Mouse (Mus musculus) adrenal gland, postnatal 36 days (tissue): ENCODE data around the gene Rpp25l. TPM values are rescaled to one million over a fixed set of nuclear protein-coding genes. Genes with fewer than 3 reads are reported as not detected.

Source experiments
- DNase-seq, 2 experiments: peaks; one replicate each; pipeline ENCODE4 v3.0.0; 2021; ENCODE audit warnings: mixed read lengths in 1 of 2
- long read RNA-seq, 2 experiments: library from polyadenylated mRNA; stranded (forward); transcript quantifications; one replicate each; pipeline ENCODE4 v2.0.0; 2021; ENCODE audit warnings: borderline sequencing depth in 2 of 2
- total RNA-seq, 2 experiments: library from RNA; stranded (reverse); gene quantifications; 2 replicates each; pipeline ENCODE4 v1.2.3; 2021

The Rpp25l gene
- 10 to 100 TPM; 39.2 to 42.6 TPM for total RNA-seq
- long read RNA-seq, experiment 1, transcript Rpp25l-201 (2 exons, 856 nt): major isoform, 32 of 36 reads
- long read RNA-seq, experiment 1, partial matches to known transcripts: 0 of 36 reads
- long read RNA-seq, experiment 1, other reads (novel, unspliced or antisense): 4 of 36 reads
- long read RNA-seq, experiment 2, transcript Rpp25l-201 (2 exons, 856 nt): major isoform, 16 of 19 reads
- long read RNA-seq, experiment 2, partial matches to known transcripts: 2 of 19 reads
- long read RNA-seq, experiment 2, other reads (novel, unspliced or antisense): 1 of 19 reads

GRCm38 (mm10) chr4:41713197-41714067 lies at the start of gene Rpp25l:
TSS of gene Rpp25l (minus strand) at chr4:41713534.
- peak; percentile 86 to 93 for DNase-seq

DNA sequence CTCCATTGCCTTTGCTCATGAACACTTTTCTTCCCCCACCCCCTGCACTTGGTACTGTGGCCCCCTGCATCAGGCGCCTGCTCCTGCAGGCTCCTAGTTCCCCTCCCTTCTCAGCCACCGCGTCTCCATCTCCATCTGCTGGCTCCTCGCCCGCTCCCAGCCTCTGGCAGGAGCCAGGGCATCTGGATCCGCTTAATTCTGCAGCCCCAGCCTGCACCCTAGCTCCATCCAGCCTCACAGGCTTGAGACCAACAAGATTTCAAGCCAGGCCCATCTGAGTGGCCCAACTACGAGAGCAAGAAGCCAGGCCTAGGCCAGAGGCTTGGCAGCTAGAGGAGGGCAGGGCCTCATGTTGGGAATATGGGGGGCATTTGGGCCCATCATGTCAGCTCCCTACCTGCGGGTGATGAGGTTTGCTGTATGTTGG lies 49.4 kb upstream of the Rpp25l start:
- peak in 1 of 2 experiments; percentile 62 for DNase-seq

- DNase-seq: no peak
Observed at GRCm38 (mm10) chr4:41762099-41762687, 48.9 kb upstream of the Rpp25l start.

DNA sequence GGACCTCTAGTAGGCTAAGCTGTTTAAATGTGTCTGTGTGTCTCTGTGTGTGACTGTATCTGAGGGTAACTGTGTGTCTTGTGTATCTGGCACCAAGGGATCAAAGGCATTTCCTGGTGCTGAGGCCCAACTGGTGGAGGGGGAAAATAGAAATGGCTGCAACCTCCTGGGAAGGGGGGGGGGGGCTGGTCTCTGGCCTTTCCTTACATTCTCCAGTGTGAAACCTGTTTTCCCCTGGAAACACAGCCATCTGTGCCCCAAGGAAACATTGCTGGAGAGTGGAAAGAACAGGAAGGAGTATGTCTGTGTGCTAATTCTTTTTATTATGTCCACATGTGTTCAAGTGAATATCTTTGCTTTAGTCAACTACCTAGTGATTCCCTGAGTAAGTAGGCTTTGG lies 48.3 kb upstream of the Rpp25l start:
- DNase-seq: no peak

GRCm38 (mm10) chr4:41760911-41761310 lies 47.6 kb upstream of the Rpp25l start:
- DNase-seq: no peak

GRCm38 (mm10) chr4:41760288-41760721 lies 47.0 kb upstream of the Rpp25l start:
- peak; percentile 96 for DNase-seq

GRCm38 (mm10) chr4:41759656-41760287 lies 46.4 kb upstream of the Rpp25l start:
- no peak for DNase-seq

GRCm38 (mm10) chr4:41759206-41759605 lies 45.9 kb upstream of the Rpp25l start:
- peak; percentile 70 to 75 for DNase-seq

DNA sequence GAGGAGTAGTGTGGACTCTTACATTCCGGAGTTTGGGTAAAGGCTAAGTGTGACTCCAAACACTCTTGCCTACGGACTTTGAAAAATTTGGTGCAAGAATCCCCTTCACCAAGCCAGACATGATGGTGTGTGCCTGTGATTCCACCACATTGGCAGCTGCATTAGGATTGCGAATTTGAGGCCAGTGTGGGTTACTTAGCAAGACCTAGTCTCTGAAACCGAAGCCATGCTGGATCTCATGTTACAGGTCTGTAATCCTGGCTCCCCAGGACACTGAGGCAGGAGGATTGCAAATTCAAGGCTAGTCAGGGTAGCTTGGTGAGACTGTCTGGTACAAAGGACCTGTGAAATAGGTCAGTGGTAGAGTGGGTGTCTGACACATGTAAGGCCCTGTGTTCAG lies 45.4 kb upstream of the Rpp25l start:
- no peak for DNase-seq

- DNase-seq: peak in 1 of 2 experiments; percentile 28
Observed at GRCm38 (mm10) chr4:41758021-41758420, 44.7 kb upstream of the Rpp25l start.

- DNase-seq: no peak
Observed at GRCm38 (mm10) chr4:41757321-41757720, 44.0 kb upstream of the Rpp25l start.

DNA sequence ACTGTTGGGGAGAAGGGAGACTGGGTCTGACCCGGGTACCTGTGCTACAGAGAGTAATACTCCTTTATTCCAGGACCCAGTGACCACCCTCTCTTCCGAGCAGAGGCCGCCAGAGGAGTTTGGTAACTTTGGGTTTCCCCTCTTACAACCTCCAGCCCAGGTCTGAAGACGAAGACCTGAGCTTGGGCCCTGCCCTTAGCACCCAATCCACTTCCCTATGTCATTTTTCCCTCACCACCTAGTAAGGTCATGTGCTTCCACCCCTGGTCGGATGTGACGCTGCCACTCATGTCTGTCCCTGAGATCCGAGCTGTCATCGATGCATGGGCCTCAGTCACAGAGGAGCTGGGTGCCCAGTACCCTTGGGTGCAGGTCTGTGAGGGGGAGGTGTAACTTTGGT lies 43.1 kb upstream of the Rpp25l start:
- no peak for DNase-seq

DNA sequence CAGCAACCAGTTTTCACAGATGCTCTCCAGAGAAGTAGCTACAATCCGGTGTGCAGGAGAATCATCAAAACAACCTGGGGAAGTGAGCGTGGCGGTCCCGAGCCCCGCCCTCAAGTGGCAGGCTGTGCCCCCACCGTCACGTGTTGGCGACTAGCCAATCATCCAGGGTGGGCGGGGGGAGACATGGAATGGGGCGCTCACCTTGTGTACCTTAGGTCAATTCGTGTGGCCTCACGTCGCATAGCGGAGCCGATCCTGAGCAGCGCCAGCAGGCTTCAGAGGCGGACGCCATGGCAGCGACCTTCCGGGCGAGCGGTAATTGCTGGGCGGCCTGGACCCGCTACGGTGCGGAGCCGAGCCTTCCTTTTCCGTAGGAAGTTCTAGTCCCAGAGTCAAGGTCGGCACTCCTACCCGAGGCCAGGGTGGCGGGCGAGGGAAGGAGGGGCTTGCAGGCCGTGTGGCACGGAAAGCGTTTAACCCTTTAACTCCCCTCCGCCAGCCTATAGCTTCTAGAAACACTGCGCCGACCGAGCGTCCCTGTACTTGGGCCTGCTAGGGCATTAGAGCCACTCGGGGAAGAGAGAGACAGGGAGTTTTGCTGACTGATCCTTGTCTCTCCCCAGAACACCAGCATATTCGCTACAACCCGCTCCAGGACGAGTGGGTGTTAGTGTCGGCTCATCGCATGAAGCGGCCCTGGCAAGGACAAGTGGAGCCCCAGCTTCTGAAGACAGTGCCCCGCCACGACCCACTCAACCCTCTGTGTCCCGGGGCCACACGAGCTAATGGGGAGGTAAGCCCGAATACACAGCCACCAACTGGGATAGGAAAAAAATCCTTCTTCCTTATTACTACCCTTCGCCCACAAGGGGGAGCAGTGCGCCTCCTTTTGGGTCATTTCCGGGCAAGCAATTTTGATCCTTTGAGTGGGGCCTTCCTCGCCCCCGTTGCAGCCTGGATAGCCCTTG lies 42.3 kb upstream of the Rpp25l start, which contains the start of gene Sigmar1:
TSS of gene Sigmar1 (minus strand) at position 820 of the 968 bp plus-strand sequence.
- peak; percentile 86 to 90 for DNase-seq

DNA sequence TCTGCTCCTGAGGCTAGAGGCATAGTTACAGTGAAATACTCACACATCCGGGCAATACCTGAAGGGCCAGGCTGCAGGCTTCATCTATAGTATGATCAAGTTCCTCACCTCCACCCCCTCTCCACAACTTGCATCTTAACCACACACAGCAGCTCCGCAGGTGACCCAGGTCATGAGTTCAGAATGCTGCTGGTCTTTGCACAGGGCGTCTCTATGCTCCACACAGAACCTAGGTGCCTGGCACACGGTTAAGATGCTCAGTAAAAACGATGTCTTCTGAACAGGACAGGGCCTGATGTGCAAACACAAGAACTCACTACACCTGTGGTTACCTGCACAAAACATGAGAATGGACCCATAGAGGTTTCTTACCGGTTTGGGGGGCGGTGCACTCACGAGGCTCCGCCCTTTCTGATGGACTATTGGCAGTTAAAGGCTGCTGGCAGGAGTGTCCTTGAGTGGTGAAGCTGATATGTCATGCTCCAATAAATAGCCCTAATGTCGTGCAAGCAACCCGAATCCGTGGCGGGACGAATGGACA lies 41.5 kb upstream of the Rpp25l start, which contains the start of gene Galt:
TSS of gene Galt (plus strand) at position 432 of the 541 bp plus-strand sequence.
- DNase-seq: peak in 1 of 2 experiments; percentile 80

GRCm38 (mm10) chr4:41745021-41745420 lies 31.7 kb upstream of the Rpp25l start:
- no peak for DNase-seq

DNA sequence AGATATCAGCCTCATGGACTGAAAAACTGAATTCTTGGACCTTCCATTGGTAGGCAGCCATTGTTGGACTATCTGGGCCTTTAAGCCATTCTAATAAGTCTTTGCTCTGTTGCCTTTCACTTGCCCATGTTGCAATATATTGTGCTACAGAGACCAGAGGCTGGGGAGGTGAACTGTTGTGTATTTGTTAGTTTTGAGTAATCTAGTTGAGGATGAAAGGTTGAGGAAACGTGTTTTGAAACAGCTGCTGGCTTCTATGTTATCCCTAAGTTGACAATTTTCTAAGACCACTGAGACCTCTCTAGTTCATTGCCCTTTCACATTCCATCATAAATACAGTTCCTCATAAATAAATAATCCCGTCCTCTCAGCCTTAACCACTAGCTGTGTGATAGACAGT lies 30.8 kb upstream of the Rpp25l start:
- DNase-seq: no peak

GRCm38 (mm10) chr4:41741158-41741560 lies 27.8 kb upstream of the Rpp25l start:
- DNase-seq: peak; percentile 95

DNA sequence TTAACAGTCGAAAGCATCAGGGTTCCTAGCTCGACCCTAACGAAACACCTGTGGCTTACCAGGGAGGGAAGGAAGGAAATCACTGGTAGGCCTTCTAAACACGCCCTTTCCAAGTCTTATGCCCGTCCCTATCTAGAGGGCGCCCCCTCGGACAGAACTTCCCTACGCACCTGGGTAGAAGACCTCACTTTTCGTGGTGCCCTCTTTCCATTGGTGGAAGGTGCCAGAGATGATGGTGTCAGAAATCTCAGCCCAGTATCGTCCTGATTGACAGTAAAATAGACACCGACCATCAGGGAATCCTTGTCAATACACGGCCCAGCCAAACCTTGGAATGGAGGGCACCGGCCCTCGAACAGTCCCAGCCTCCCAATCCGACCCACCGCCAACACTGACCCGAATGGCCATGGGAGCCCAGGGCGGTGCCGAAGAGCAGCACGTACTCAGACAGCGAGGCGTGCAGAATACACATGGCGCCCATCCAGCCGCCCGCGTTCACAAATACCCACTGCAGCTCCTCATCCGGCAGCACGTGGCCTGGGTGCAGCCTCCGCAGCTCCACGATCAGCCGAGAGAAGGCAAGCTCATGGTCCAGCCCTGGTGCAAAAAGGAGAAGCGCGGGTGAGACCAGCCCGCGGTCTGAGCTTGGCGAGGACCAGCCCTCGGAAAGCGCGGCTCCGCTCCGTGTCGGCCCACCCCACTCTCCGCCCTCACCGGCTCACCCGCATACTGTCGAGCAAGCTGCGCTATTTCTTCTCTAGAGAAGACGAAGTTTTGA lies 27.2 kb upstream of the Rpp25l start:
- DNase-seq: peak; percentile 73 to 78

DNA sequence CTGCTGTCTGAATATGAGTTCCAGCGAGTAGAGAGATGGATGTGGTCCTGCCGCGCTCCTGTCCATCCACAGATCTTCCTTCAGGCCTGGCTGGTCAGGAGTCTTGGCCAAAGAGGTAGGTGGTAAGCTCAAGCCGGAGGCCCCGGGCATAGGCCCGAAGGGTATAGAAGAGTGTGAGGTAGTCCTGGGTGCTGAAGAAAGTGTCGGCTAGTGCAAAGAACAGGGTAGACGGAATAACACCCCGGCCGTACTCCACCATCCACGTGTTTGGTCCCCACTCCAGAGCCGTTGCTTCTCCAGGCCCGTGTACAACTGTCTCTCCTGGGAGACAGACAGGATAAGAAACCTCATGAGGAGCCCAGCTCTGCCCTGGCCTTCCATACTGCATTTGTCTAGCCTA lies 25.9 kb upstream of the Rpp25l start:
- no peak for DNase-seq

GRCm38 (mm10) chr4:41738256-41738603 lies 24.9 kb upstream of the Rpp25l start:
- no peak for DNase-seq
